Mouse (Mus musculus) forebrain, embryonic 10.5 days (tissue): ENCODE data around the gene Wbp2. TPM values are rescaled to one million over a fixed set of nuclear protein-coding genes. Genes with fewer than 3 reads are reported as not detected.
A peak's percentile ranks its signal among the peaks of the same experiment; 100 is the strongest.

ENCODE experiments used
- DNase-seq: peaks from one replicate; pipeline ENCODE4 v3.0.0-alpha.2; 2017; ENCODE audit warnings: low spot score; ENCODE audit errors: extremely low spot score
- H3K27ac ChIP-seq: fragments of 300-500 bp; sonication (generic); 2 replicates; pipeline ENCODE4 v1.5.1; 2016; ENCODE audit warnings: mild to moderate bottlenecking
- H3K27me3 ChIP-seq: fragments of 300-500 bp; sonication (generic); 2 replicates; pipeline ENCODE4 v1.6.1; 2016; ENCODE audit warnings: mild to moderate bottlenecking; ENCODE audit not compliant: poor library complexity, severe bottlenecking
- H3K36me3 ChIP-seq: fragments of 300-500 bp; sonication (generic); replicated peaks from 2 replicates; pipeline ENCODE4 v1.6.1; 2016; ENCODE audit warnings: mild to moderate bottlenecking, moderate library complexity
- H3K4me1 ChIP-seq: fragments of 300-500 bp; sonication (generic); 2 replicates; pipeline ENCODE4 v1.6.1; 2016
- H3K4me3 ChIP-seq: fragments of 300-500 bp; sonication (generic); 2 replicates; pipeline ENCODE4 v1.5.1; 2016; ENCODE audit warnings: mild to moderate bottlenecking, moderate library complexity
- H3K9me3 ChIP-seq: fragments of 300-500 bp; sonication (generic); 2 replicates; pipeline ENCODE4 v1.6.1; 2016; ENCODE audit warnings: mild to moderate bottlenecking, moderate library complexity
- WGBS: fragments of 180-500 bp; shearing (Covaris S2); methylation state at CpG from one replicate; pipeline ENCODE4 v1.1.7; 2016; 5-methylcytosine and 5-hydroxymethylcytosine counted together
- polyA plus RNA-seq: library from polyadenylated mRNA; unstranded; fragments of >200 nt; fragmentation: Nextera tagmentation; extraction: Ambion mirVana; gene quantifications from 2 replicates; pipeline ENCODE4 v1.2.1, GENCODE M21; 2016

Gene Wbp2
- polyA plus RNA-seq, 1 experiment from 2014 or later = 73.6 TPM

DNA sequence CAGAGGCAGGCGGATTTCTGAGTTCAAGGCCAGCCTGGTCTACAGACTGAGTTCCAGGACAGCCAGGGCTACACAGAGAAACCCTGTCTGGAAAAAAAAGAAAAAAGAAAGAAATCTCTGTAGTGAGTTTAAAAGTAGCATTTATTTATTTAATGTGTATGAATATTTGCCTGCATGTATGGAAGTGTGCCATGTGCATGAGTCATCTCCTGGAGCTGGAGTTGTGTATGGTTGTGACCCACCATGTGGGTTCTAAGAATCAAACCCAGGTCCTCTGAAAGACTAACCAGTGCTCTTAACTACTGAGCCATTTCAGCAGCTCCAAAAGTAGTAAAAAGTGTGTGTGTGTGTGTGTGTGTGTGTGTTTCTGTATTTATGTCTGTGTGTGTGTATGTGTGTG lies 43.5 kb downstream of the Wbp2 start:
- H3K27ac ChIP-seq = no peak overlapping the region
- peaks cover 4% of the 10 kb centered on the region; the same call in 1 of the 2 replicates for H3K9me3 ChIP-seq
- 97% methylated on average over 1 of the region's 1 CpGs for WGBS
- DNase-seq = no peak
- no peak overlapping the region for H3K4me3 ChIP-seq
- no peaks in the 10 kb centered on the region for H3K27me3 ChIP-seq
- peaks cover 99% of the 10 kb centered on the region for H3K36me3 ChIP-seq
- H3K4me1 ChIP-seq = no peaks in the 10 kb centered on the region

DNA sequence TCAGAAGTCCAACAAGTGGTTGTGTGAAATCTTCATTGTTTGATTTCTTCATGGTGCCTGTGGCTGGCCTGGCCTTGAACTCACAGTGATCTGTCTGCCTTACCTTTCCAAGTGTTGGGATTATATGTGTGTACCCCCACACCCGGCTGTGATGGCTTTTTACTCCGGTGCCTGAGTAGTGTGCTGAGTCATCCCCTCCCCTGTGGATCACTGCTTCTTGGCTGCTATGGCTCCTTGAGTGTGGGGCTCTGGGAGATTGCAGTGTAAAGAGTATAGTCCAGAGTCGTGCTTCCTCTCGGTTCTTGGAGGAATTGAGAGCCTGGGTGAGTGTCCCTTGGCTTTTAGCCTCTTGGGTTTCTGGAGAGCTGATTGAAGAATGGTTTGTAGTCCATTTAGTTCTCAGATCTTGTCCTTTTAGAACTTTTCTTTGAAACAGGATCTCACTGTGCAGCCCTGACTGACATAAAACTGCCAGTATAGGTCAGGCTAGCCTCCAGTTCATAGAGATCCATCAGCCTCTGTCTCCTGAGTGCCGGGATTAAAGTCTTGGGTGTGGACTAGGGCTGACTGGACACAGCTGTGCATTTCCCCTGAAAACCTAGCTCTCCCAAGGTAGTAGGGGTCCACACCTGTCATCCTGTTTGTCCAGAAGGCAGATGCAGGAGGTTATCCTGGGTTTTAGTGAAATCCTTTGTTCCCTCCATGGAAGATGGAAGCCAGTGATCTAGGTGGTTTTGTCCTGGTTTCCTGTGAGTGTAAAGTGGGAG lies 44.2 kb downstream of the Wbp2 start:
- peaks cover 99% of the 10 kb centered on the region for H3K36me3 ChIP-seq
- DNase-seq = no peak
- no peak overlapping the region for H3K27ac ChIP-seq
- 87% methylated on average over 5 of the region's 5 CpGs for WGBS
- peaks cover 4% of the 10 kb centered on the region; the same call in 1 of the 2 replicates for H3K9me3 ChIP-seq
- no peaks in the 10 kb centered on the region for H3K4me1 ChIP-seq
- H3K4me3 ChIP-seq = no peak overlapping the region
- H3K27me3 ChIP-seq = no peaks in the 10 kb centered on the region

DNA sequence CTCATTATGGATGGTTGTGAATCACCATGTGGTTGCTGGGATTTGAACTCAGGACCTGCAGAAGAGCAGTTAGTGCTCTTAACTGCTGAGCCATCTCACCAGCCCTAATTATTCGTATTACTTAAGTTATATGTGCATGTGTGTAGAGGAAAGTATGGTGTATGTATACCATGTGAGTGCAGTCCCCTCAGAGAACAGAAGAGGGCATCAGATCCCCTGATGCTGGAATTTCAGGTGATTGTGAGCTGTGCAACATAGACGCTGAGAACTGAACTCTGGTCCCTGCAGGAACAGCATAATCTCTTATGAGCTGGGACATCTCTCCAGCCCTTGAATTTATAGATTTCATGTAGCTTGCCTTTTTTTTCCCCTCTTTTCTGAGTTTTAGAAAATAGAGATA lies 45.0 kb downstream of the Wbp2 start:
- Histone ChIP-seq H3K9me3 (peaks cover 4% of the 10 kb centered on the region; the same call in 1 of the 2 replicates), H3K4me3 (no peak overlapping the region), H3K36me3 (peaks cover 98% of the 10 kb centered on the region), H3K27me3 (no peaks in the 10 kb centered on the region), H3K4me1 (no peaks in the 10 kb centered on the region), H3K27ac (no peak overlapping the region)
- no peak for DNase-seq
- WGBS = 96% methylated on average over 2 of the region's 2 CpGs

- H3K4me3 ChIP-seq = no peak overlapping the region
- H3K9me3 ChIP-seq = peaks cover 4% of the 10 kb centered on the region; the same call in 1 of the 2 replicates
- WGBS = 96% methylated on average over 6 of the region's 6 CpGs
- no peak overlapping the region for H3K27ac ChIP-seq
- DNase-seq = no peak
- H3K4me1 ChIP-seq = no peaks in the 10 kb centered on the region
- H3K27me3 ChIP-seq = no peaks in the 10 kb centered on the region
- peaks cover 95% of the 10 kb centered on the region for H3K36me3 ChIP-seq
These were observed 46.2 kb downstream of the Wbp2 start for GRCm38 (mm10) chr11:116040593-116040992.

DNA sequence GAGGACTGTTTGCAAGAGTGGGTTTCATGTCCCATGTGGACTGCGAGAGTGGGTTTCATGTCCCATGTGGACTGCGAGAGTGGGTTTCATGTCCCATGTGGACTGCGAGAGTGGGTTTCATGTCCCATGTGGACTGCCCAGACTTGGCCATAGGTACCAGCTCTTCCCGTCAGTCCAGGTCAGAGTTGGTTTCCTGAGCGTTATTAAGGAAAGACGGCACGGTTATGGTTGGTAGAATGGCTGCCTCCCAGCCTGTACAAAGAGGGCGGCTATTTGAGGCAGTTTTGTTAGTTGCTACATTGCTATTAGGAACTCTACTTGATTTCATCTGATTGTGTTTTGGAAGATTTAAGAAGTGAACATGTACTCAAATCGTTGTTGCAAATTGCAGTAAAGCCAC lies 49.0 kb downstream of the Wbp2 start:
- H3K4me3 ChIP-seq = no peak overlapping the region
- peaks cover 5% of the 10 kb centered on the region for H3K4me1 ChIP-seq
- no peak overlapping the region for H3K27ac ChIP-seq
- 96% methylated on average over 9 of the region's 9 CpGs for WGBS
- no peak for DNase-seq
- H3K9me3 ChIP-seq = peaks cover 4% of the 10 kb centered on the region; the same call in 1 of the 2 replicates
- H3K36me3 ChIP-seq = peaks cover 94% of the 10 kb centered on the region
- H3K27me3 ChIP-seq = no peaks in the 10 kb centered on the region

DNA sequence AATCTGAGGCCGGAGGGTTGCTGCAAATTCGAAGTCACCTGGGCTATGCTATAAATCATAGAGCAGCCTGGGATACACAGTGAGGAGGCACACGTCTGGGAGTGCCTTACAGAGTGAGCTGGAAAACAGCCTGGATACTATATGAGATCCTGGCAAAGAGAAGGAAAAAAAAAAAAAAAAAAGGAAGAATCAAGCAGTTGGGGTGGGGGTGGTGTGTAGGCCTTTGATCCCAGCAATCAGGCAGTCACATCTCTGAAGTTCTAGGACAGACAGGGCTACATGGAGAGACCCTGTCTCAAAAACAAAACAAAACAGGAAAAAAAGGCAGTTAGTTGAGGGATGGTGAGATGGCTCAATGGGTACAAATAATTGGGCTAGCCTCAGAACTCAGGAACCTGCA lies 50.1 kb downstream of the Wbp2 start:
- Histone ChIP-seq H3K27me3 (no peaks in the 10 kb centered on the region), H3K36me3 (peaks cover 93% of the 10 kb centered on the region), H3K4me3 (no peak overlapping the region), H3K4me1 (peaks cover 16% of the 10 kb centered on the region), H3K27ac (no peak overlapping the region), H3K9me3 (peaks cover 1% of the 10 kb centered on the region; the same call in 1 of the 2 replicates)
- no peak for DNase-seq
- WGBS = 100% methylated on average over 3 of the region's 3 CpGs

DNA sequence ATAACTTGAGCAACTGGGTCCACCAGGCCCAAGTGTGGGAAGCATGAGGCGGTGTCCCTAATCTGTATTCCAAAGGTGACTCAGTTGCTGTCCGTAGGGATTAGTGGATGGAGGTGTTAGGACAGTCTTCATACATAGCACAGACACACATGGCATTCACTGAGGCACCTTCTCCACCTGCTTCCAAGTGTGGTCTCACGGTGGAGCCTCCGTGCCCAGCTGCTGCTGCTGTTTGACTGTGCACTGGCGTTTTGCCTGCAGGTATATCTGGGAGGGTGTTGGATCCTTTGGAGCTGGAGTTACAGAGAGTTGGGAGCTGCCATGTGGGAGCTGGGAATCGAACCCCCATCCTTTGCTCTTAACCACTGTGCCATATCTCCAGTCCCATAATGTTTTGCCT lies 52.2 kb downstream of the Wbp2 start:
- H3K9me3 ChIP-seq = no peaks in the 10 kb centered on the region
- peaks cover 74% of the 10 kb centered on the region for H3K36me3 ChIP-seq
- peaks cover 29% of the 10 kb centered on the region for H3K4me1 ChIP-seq
- no peak overlapping the region for H3K4me3 ChIP-seq
- DNase-seq = no peak
- H3K27ac ChIP-seq = no peak overlapping the region
- H3K27me3 ChIP-seq = no peaks in the 10 kb centered on the region
- 96% methylated on average over 6 of the region's 6 CpGs for WGBS

DNA sequence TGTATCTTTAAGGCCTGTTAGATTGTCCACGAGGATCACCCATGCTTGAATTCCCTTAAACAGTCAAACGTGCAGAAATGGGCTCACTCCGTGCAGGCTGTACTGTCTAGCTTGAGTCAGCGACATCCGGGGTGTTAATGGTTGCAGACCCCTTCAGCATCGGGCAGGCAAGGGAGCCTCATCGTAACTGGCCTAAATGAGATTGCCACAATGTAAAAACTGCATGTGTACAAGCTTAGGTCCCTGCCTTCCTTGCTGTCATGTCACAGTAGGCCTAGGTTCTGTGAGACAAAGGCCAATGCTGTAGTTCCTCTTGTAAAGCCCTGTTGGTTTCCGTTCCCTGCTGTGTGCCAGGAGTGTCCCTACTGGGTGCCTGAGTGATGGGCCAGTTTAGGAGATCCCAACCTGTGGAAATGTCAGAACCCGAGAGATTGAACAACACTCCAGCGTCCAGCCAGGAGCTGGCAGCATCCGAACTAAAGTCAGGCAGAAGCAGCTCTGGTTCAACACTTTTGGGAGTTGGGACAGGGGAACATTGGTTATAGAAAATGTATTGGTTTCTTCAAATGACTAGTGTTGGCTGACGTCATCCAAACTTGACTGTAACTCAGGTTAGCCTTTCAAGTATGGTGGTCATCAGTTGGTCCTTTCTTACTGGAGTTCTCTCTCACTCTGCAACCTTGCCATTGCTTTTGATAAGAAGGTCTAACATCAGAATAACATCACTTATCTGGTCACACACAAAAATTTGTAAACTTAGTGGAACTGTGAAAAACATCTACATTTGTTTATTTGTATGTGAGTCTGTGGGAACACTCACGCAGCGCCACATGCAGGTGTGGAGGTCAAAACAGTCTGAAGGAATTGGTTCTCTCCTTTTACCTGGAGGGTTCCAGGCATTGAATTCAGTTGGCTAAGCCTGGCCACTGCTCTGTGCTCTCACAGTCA lies 55.6 kb downstream of the Wbp2 start:
- Histone ChIP-seq H3K27ac (peak overlapping the region; percentile 99), H3K9me3 (no peaks in the 10 kb centered on the region), H3K36me3 (peaks cover 41% of the 10 kb centered on the region), H3K4me3 (peak overlapping the region; percentile 83), H3K4me1 (peaks cover 34% of the 10 kb centered on the region), H3K27me3 (no peaks in the 10 kb centered on the region)
- WGBS = 33% methylated on average over 14 of the region's 14 CpGs
- DNase-seq = no peak

GRCm38 (mm10) chr11:116030088-116030897 lies 56.5 kb downstream of the Wbp2 start, which contains the start of gene Unk:
TSS of gene Unk (plus strand) at chr11:116030322.
- DNase-seq = peak; percentile 99
- Histone ChIP-seq H3K4me3 (peak within 1 kb of the TSS; percentile 83), H3K27ac (peak within 1 kb of the TSS; percentile 99), H3K9me3 (no peaks in the 10 kb centered on the region), H3K4me1 (peaks cover 34% of the 10 kb centered on the region), H3K36me3 (peaks cover 35% of the 10 kb centered on the region), H3K27me3 (no peaks in the 10 kb centered on the region)
- WGBS = under 1% methylated on average over 67 of the region's 67 CpGs

DNA sequence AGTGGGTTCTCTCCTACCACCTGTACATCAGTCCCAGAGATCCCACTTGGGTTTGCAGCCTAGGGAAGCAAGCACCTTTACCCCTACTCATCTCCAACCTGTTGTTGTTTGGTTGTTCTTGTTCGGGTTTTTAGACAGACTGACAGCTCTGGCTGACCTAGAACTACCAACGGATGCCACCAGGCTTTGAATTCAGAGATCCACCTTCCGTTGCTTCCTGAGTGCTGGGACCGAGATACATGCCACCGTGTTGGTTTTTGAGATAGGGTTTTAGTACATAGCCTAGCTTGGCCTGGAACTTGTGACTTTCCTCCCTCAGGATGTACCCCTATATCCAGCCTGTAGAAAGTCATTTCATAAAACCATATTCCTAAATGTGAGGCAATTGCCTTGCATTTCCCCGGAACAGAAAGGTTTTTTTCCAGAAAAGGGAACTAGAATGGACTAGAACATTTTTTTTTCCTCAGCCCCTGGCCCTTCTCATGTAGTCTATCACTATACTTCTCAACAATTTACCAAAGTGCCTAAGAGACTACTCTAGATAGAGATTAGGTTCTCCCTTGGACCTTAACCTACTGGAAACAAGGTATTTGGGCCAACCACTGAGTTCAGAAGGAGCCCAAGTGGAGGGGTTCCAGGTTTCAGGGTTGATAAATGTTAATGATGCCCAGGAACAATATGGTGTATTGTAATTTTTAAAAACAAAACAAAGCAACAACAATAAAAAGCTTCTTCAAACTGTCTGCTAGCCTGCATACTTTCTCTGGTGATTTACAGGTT lies 57.5 kb downstream of the Wbp2 start:
- Histone ChIP-seq H3K9me3 (no peaks in the 10 kb centered on the region), H3K27me3 (no peaks in the 10 kb centered on the region), H3K4me3 (peak overlapping the region; percentile 83), H3K27ac (peak overlapping the region; percentile 99), H3K4me1 (peaks cover 38% of the 10 kb centered on the region), H3K36me3 (peaks cover 26% of the 10 kb centered on the region)
- no peak for DNase-seq
- 90% methylated on average over 6 of the region's 6 CpGs for WGBS
